Mouse (Mus musculus): ENCODE measurements at regions not wholly inside any gene's neighbourhood (a gene's known extent, or its start where the extent isn't known, plus 50 kb on each side); places are given as distances from the start of the nearest gene placed in this dataset.
A peak's percentile ranks its signal among the peaks of the same experiment; 100 is the strongest.

DNA sequence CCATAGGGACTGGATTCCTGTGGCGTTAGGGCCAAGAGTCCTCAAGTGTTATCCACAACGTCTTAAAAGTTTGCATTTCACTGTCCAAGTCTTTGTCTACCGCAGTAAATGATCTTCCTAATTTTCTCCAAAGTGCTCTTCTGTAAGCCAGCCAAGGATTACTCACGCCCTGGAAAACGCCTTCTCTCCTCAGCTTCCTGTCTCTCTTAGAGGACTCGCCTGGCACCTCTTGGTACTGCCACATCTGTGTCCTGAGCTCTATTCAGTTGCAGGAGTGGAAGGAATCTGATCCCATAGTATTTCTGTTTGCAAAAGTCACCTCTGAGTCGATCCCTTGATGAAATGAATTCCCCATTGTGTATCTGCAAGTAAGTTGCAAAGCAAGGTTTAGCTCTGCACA lies 179.7 kb upstream of the Gpc5 start:
- H3K36me3 ChIP-seq (ENCODE audit: control insufficient read depth, insufficient read depth) = no peaks in the 10 kb centered on the region
- no peak for TF ChIP-seq CTCF (IDR thresholded peaks at IDR 0.05; ENCODE audit: low read depth)
- no peaks in the 10 kb centered on the region for H3K9me3 ChIP-seq (ENCODE audit: control insufficient read depth)
- no peak overlapping the region for H3K4me3 ChIP-seq (ENCODE audit: low read depth, low read length)
- H3K27me3 ChIP-seq (replicated peaks; ENCODE audit: control insufficient read depth, insufficient read depth, low read length) = no peaks in the 10 kb centered on the region
- H3K27ac ChIP-seq (ENCODE audit: low read depth, low read length) = no peak overlapping the region
- H3K4me1 ChIP-seq (replicated peaks; ENCODE audit: control insufficient read depth, insufficient read depth, low read length) = no peaks in the 10 kb centered on the region
- no peak overlapping the region for H3K4me2 ChIP-seq (replicated peaks; ENCODE audit: low read depth)
- WGBS = 58% methylated on average over 7 of the region's 7 CpGs
- ATAC-seq = no peak
- no peak overlapping the region for H3K9ac ChIP-seq (ENCODE audit: low read depth, low read length)

- Histone ChIP-seq H3K36me3 (ENCODE audit: control insufficient read depth, insufficient read depth) (no peaks in the 10 kb centered on the region), H3K4me3 (ENCODE audit: low read depth, low read length) (no peak overlapping the region), H3K4me1 (replicated peaks; ENCODE audit: control insufficient read depth, insufficient read depth, low read length) (no peaks in the 10 kb centered on the region), H3K9ac (ENCODE audit: low read depth, low read length) (no peak overlapping the region), H3K9me3 (ENCODE audit: control insufficient read depth) (no peaks in the 10 kb centered on the region), H3K4me2 (replicated peaks; ENCODE audit: low read depth) (no peak overlapping the region), H3K27ac (ENCODE audit: low read depth, low read length) (no peak overlapping the region), H3K27me3 (replicated peaks; ENCODE audit: control insufficient read depth, insufficient read depth, low read length) (no peaks in the 10 kb centered on the region)
- TF ChIP-seq CTCF (IDR thresholded peaks at IDR 0.05; ENCODE audit: low read depth) = peak; percentile 67
- no peak for ATAC-seq
- 35% methylated on average over 5 of the region's 5 CpGs for WGBS
Measured at GRCm38 (mm10) chr14:114913238-114913637, 178.8 kb upstream of the Gpc5 start.

DNA sequence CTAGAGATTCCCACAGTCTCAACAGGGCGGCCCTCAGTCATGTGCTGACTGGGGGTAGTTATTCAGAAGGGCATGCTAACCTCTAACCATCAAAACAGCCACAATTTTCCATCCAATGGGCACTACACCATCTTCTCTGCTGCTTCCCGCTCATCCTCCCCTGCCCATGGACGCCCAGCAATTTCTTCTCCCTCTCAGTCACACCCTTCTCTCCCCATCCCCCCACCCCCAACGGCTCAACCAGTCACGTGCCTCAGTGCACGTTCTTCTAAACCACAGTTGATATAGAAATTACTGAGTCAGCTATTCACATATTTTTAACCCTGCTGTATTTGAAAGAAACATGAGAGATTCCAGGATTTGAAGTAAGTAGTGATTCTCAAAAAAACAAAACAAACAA lies 146.3 kb upstream of the Gpc5 start:
- H3K4me1 ChIP-seq (replicated peaks; ENCODE audit: control insufficient read depth, insufficient read depth, low read length) = no peaks in the 10 kb centered on the region
- no peak for TF ChIP-seq CTCF (IDR thresholded peaks at IDR 0.05; ENCODE audit: low read depth)

GRCm38 (mm10) chr14:114946321-114946720 lies 145.7 kb upstream of the Gpc5 start:
- no peak overlapping the region for H3K4me3 ChIP-seq (ENCODE audit: low read depth, low read length)
- H3K27me3 ChIP-seq (replicated peaks; ENCODE audit: control insufficient read depth, insufficient read depth, low read length) = no peaks in the 10 kb centered on the region
- WGBS = 79% methylated on average over 7 of the region's 7 CpGs
- ATAC-seq = no peak
- no peaks in the 10 kb centered on the region for H3K4me1 ChIP-seq (replicated peaks; ENCODE audit: control insufficient read depth, insufficient read depth, low read length)
- no peak overlapping the region for H3K9ac ChIP-seq (ENCODE audit: low read depth, low read length)
- H3K36me3 ChIP-seq (ENCODE audit: control insufficient read depth, insufficient read depth) = no peaks in the 10 kb centered on the region
- no peak overlapping the region for H3K4me2 ChIP-seq (replicated peaks; ENCODE audit: low read depth)
- H3K27ac ChIP-seq (ENCODE audit: low read depth, low read length) = no peak overlapping the region
- no peak for TF ChIP-seq CTCF (IDR thresholded peaks at IDR 0.05; ENCODE audit: low read depth)
- no peaks in the 10 kb centered on the region for H3K9me3 ChIP-seq (ENCODE audit: control insufficient read depth)

More for the DNA sequence above, 146.3 kb upstream of the Gpc5 start:
- no peak for ATAC-seq
- no peak overlapping the region for H3K4me3 ChIP-seq (ENCODE audit: low read depth, low read length)
- H3K27me3 ChIP-seq (replicated peaks; ENCODE audit: control insufficient read depth, insufficient read depth, low read length) = no peaks in the 10 kb centered on the region
- no peak overlapping the region for H3K9ac ChIP-seq (ENCODE audit: low read depth, low read length)
- H3K9me3 ChIP-seq (ENCODE audit: control insufficient read depth) = no peaks in the 10 kb centered on the region
- no peak overlapping the region for H3K4me2 ChIP-seq (replicated peaks; ENCODE audit: low read depth)
- 72% methylated on average over 6 of the region's 6 CpGs for WGBS
- H3K27ac ChIP-seq (ENCODE audit: low read depth, low read length) = no peak overlapping the region
- no peaks in the 10 kb centered on the region for H3K36me3 ChIP-seq (ENCODE audit: control insufficient read depth, insufficient read depth)

GRCm38 (mm10) chr14:114948341-114949155 lies 143.5 kb upstream of the Gpc5 start:
- no peaks in the 10 kb centered on the region for H3K36me3 ChIP-seq (ENCODE audit: control insufficient read depth, insufficient read depth)
- TF ChIP-seq CTCF (IDR thresholded peaks at IDR 0.05; ENCODE audit: low read depth) = no peak
- WGBS = 54% methylated on average over 21 of the region's 21 CpGs
- H3K9ac ChIP-seq (ENCODE audit: low read depth, low read length) = no peak overlapping the region
- H3K4me2 ChIP-seq (replicated peaks; ENCODE audit: low read depth) = peak overlapping the region; percentile 46
- no peaks in the 10 kb centered on the region for H3K27me3 ChIP-seq (replicated peaks; ENCODE audit: control insufficient read depth, insufficient read depth, low read length)
- H3K9me3 ChIP-seq (ENCODE audit: control insufficient read depth) = no peaks in the 10 kb centered on the region
- H3K27ac ChIP-seq (ENCODE audit: low read depth, low read length) = peak overlapping the region; percentile 21; the same call in 1 of the 2 replicates
- peak overlapping the region; percentile 14; the same call in 1 of the 2 replicates for H3K4me3 ChIP-seq (ENCODE audit: low read depth, low read length)
- ATAC-seq = no peak
- H3K4me1 ChIP-seq (replicated peaks; ENCODE audit: control insufficient read depth, insufficient read depth, low read length) = no peaks in the 10 kb centered on the region

DNA sequence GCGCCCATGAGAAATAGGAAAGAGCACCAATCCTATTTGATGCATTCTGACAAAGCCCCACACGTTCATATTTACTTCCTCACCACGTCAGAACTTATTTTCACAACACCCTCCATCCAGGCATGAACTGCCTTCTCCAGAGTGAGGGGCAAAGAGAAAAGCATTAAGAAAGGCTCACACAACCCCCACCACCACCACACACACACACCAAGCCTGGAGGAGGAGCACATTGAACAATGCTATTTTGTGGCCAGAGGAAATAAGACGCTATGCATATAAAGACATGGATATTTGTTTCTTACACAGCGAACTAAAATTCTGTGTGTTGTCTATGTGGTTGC lies 142.9 kb upstream of the Gpc5 start:
- no peaks in the 10 kb centered on the region for H3K27me3 ChIP-seq (replicated peaks; ENCODE audit: control insufficient read depth, insufficient read depth, low read length)
- no peaks in the 10 kb centered on the region for H3K36me3 ChIP-seq (ENCODE audit: control insufficient read depth, insufficient read depth)
- 70% methylated on average over 5 of the region's 5 CpGs for WGBS
- H3K4me3 ChIP-seq (ENCODE audit: low read depth, low read length) = no peak overlapping the region
- peak overlapping the region; percentile 46 for H3K4me2 ChIP-seq (replicated peaks; ENCODE audit: low read depth)
- H3K27ac ChIP-seq (ENCODE audit: low read depth, low read length) = no peak overlapping the region
- H3K4me1 ChIP-seq (replicated peaks; ENCODE audit: control insufficient read depth, insufficient read depth, low read length) = no peaks in the 10 kb centered on the region
- H3K9me3 ChIP-seq (ENCODE audit: control insufficient read depth) = no peaks in the 10 kb centered on the region
- no peak for TF ChIP-seq CTCF (IDR thresholded peaks at IDR 0.05; ENCODE audit: low read depth)
- H3K9ac ChIP-seq (ENCODE audit: low read depth, low read length) = no peak overlapping the region
- ATAC-seq = no peak
